Mouse (Mus musculus): Measurements from ENCODE around the gene Gm42791. TPM values are rescaled to one million over a fixed set of nuclear protein-coding genes. Genes with fewer than 3 reads are reported as not detected.

The Gm42791 gene
- polyA plus RNA-seq, 1 experiment from 2014 or later: 1.3 TPM

DNA sequence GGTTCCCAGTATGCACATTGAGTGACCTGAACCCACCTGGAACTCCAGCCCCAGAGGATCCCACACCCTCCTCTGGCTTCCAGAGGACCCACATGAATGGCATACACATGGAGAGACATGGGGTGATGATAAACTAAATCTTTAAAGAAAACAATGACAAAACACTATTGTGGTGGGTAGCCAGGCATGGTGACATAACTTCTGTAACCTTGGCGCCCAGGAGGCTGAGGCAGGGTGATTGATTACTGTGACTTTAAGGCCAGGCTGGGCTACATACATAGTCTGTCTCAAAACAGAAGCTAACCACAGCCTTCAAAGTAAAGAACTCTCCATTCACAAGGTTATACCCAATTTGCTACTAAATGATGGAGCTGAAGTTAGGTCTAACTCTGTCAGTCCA is 30.7 kb downstream of the Gm42791 start:
- no peaks in the 10 kb centered on the region for H3K9me3 ChIP-seq (ENCODE audit: control insufficient read depth, low read length)
- H3K9ac ChIP-seq (ENCODE audit: low read length): no peak overlapping the region
- H3K36me3 ChIP-seq (ENCODE audit: control insufficient read depth, insufficient read depth, low read length): no peaks in the 10 kb centered on the region
- no peak overlapping the region for H3K4me3 ChIP-seq (ENCODE audit: low read length)
- H3K4me2 ChIP-seq (ENCODE audit: low read depth, low read length): no peak overlapping the region
- no peak for ATAC-seq (ENCODE audit: low read depth)
- peaks cover 32% of the 10 kb centered on the region for H3K4me1 ChIP-seq (replicated peaks; ENCODE audit: control insufficient read depth, insufficient read depth, low read length)
- WGBS: 87% methylated on average over 1 of the region's 1 CpGs
- no peaks in the 10 kb centered on the region for H3K27me3 ChIP-seq (ENCODE audit: control insufficient read depth, insufficient read depth, low read depth, low read length)
- peak overlapping the region; percentile 90; the same call in 1 of the 2 replicates for H3K27ac ChIP-seq (ENCODE audit: low read length)

- Histone ChIP-seq H3K9me3 (ENCODE audit: control insufficient read depth, low read length) (no peaks in the 10 kb centered on the region), H3K27me3 (ENCODE audit: control insufficient read depth, insufficient read depth, low read depth, low read length) (no peaks in the 10 kb centered on the region), H3K27ac (ENCODE audit: low read length) (no peak overlapping the region; the same call in 1 of the 2 replicates), H3K4me3 (ENCODE audit: low read length) (no peak overlapping the region), H3K4me2 (ENCODE audit: low read depth, low read length) (no peak overlapping the region), H3K36me3 (ENCODE audit: control insufficient read depth, insufficient read depth, low read length) (no peaks in the 10 kb centered on the region), H3K9ac (ENCODE audit: low read length) (peak overlapping the region; percentile 49), H3K4me1 (replicated peaks; ENCODE audit: control insufficient read depth, insufficient read depth, low read length) (peaks cover 26% of the 10 kb centered on the region)
- 60% methylated on average over 10 of the region's 10 CpGs for WGBS
- ATAC-seq (ENCODE audit: low read depth): no peak
Observed at GRCm38 (mm10) chr5:148960211-148960610, 34.7 kb downstream of the Gm42791 start.

DNA sequence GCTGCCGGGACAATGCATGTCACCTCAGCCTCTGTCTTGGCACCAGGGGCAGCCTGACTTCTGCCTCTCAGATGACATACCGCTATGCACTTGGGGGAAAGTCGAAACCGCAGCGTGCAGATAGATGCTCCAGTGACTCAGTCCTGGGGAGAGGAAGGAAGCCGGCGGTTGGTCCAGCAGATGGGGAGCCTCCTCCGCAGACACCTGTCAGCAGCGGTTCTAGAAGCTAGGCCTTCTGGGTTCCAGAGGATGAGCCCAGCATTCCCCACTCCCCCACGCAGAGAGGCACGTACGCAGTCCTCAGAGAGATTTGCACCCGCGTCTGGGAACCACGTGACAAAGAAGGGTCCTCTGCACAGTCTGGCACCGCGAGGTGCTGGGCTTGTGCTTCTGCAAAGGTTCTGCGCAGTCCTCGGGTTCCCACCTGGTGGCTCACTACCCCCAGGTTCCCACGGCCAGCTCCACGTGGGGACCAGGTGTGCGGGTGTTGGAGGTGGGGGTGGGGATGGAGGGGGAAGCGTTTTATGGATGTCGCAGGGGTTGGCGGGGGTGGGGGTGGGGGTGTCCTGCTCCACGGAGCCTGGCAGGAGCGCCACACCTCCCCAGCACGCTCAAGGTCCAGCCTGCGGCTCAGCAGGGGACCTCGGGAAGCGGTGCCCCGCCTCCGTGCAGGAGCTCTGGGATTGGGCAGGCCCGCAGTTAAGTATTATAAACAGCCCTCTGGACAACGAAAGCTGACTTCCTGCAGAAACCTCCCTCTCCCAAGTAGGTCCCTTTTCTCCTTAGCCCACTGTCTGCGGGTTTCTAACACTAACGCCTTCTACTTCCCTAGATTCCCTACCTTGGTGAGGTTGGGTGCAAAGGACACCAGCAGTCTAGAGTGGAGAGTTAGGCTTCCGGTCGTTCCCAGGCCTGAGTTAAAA is 35.6 kb downstream of the Gm42791 start:
- H3K4me2 ChIP-seq (ENCODE audit: low read depth, low read length): peak overlapping the region; percentile 86
- ATAC-seq (ENCODE audit: low read depth): peak; percentile 89
- peak overlapping the region; percentile 68 for H3K27ac ChIP-seq (ENCODE audit: low read length)
- H3K36me3 ChIP-seq (ENCODE audit: control insufficient read depth, insufficient read depth, low read length): no peaks in the 10 kb centered on the region
- H3K9ac ChIP-seq (ENCODE audit: low read length): peak overlapping the region; percentile 49
- H3K27me3 ChIP-seq (ENCODE audit: control insufficient read depth, insufficient read depth, low read depth, low read length): no peaks in the 10 kb centered on the region
- no peaks in the 10 kb centered on the region for H3K9me3 ChIP-seq (ENCODE audit: control insufficient read depth, low read length)
- H3K4me1 ChIP-seq (replicated peaks; ENCODE audit: control insufficient read depth, insufficient read depth, low read length): peaks cover 23% of the 10 kb centered on the region
- 1% methylated on average over 39 of the region's 39 CpGs for WGBS
- H3K4me3 ChIP-seq (ENCODE audit: low read length): peak overlapping the region; percentile 46

GRCm38 (mm10) chr5:148958355-148958754 is 36.6 kb downstream of the Gm42791 start:
- 42% methylated on average over 9 of the region's 9 CpGs for WGBS
- no peak overlapping the region for H3K4me2 ChIP-seq (ENCODE audit: low read depth, low read length)
- no peaks in the 10 kb centered on the region for H3K9me3 ChIP-seq (ENCODE audit: control insufficient read depth, low read length)
- H3K27me3 ChIP-seq (ENCODE audit: control insufficient read depth, insufficient read depth, low read depth, low read length): no peaks in the 10 kb centered on the region
- H3K36me3 ChIP-seq (ENCODE audit: control insufficient read depth, insufficient read depth, low read length): no peaks in the 10 kb centered on the region
- H3K4me1 ChIP-seq (replicated peaks; ENCODE audit: control insufficient read depth, insufficient read depth, low read length): peaks cover 23% of the 10 kb centered on the region
- ATAC-seq (ENCODE audit: low read depth): no peak
- H3K27ac ChIP-seq (ENCODE audit: low read length): no peak overlapping the region
- no peak overlapping the region for H3K4me3 ChIP-seq (ENCODE audit: low read length)
- no peak overlapping the region for H3K9ac ChIP-seq (ENCODE audit: low read length)

DNA sequence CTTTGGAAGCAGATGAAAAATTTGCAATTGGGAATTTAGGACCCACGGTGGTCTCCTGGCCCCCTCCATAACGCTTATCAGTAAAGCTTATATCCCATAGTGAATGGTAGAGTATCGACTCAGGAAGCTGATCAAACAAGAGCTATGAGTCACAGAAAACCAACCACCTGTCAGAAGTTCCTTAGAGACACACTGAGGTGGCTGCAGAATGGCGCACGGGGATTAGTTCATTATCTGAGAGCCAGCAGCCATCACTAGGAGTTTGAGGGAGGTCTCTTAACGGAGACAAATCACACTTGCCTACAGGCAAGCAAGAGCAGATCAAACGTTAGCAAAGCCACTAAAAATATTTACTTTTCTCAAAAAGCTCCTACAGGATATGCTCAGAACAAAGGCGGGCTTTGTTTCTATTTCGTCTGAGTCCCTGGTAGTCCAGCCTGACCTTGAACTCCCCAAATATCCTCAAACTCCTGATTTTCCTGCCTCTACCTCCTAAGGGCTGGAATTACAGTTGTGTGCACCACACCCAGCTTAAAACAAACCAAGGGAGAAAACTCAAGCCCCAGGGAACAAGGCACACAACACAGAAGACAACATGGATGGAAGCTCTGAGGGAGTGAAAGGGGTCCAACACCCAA is 37.9 kb downstream of the Gm42791 start:
- Histone ChIP-seq H3K9me3 (ENCODE audit: control insufficient read depth, low read length) (0 out of 2 replicates have a peak, but pooled peaks cover 3% of the 10 kb centered on the region), H3K36me3 (ENCODE audit: control insufficient read depth, insufficient read depth, low read length) (no peaks in the 10 kb centered on the region), H3K9ac (ENCODE audit: low read length) (no peak overlapping the region), H3K4me3 (ENCODE audit: low read length) (no peak overlapping the region), H3K27me3 (ENCODE audit: control insufficient read depth, insufficient read depth, low read depth, low read length) (no peaks in the 10 kb centered on the region), H3K4me2 (ENCODE audit: low read depth, low read length) (no peak overlapping the region), H3K4me1 (replicated peaks; ENCODE audit: control insufficient read depth, insufficient read depth, low read length) (peaks cover 26% of the 10 kb centered on the region), H3K27ac (ENCODE audit: low read length) (peak overlapping the region; percentile 58)
- 19% methylated on average over 9 of the region's 9 CpGs for WGBS
- no peak for ATAC-seq (ENCODE audit: low read depth)

- H3K4me3 ChIP-seq (ENCODE audit: low read length): no peak overlapping the region
- no peaks in the 10 kb centered on the region for H3K27me3 ChIP-seq (ENCODE audit: control insufficient read depth, insufficient read depth, low read depth, low read length)
- H3K4me1 ChIP-seq (replicated peaks; ENCODE audit: control insufficient read depth, insufficient read depth, low read length): peaks cover 26% of the 10 kb centered on the region
- H3K9me3 ChIP-seq (ENCODE audit: control insufficient read depth, low read length): 0 out of 2 replicates have a peak, but pooled peaks cover 3% of the 10 kb centered on the region
- no peaks in the 10 kb centered on the region for H3K36me3 ChIP-seq (ENCODE audit: control insufficient read depth, insufficient read depth, low read length)
- no peak overlapping the region for H3K4me2 ChIP-seq (ENCODE audit: low read depth, low read length)
- ATAC-seq (ENCODE audit: low read depth): no peak
- WGBS: 58% methylated on average over 9 of the region's 9 CpGs
- H3K27ac ChIP-seq (ENCODE audit: low read length): peak overlapping the region; percentile 51; the same call in 1 of the 2 replicates
- H3K9ac ChIP-seq (ENCODE audit: low read length): no peak overlapping the region
Observed at GRCm38 (mm10) chr5:148956091-148956490, 38.9 kb downstream of the Gm42791 start.

- ATAC-seq (ENCODE audit: low read depth): no peak
- Histone ChIP-seq H3K4me2 (ENCODE audit: low read depth, low read length) (no peak overlapping the region), H3K9me3 (ENCODE audit: control insufficient read depth, low read length) (0 out of 2 replicates have a peak, but pooled peaks cover 3% of the 10 kb centered on the region), H3K27ac (ENCODE audit: low read length) (no peak overlapping the region), H3K27me3 (ENCODE audit: control insufficient read depth, insufficient read depth, low read depth, low read length) (no peaks in the 10 kb centered on the region), H3K36me3 (ENCODE audit: control insufficient read depth, insufficient read depth, low read length) (no peaks in the 10 kb centered on the region), H3K4me3 (ENCODE audit: low read length) (no peak overlapping the region), H3K4me1 (replicated peaks; ENCODE audit: control insufficient read depth, insufficient read depth, low read length) (peaks cover 26% of the 10 kb centered on the region), H3K9ac (ENCODE audit: low read length) (no peak overlapping the region)
- WGBS: 73% methylated on average over 6 of the region's 6 CpGs
Observed at GRCm38 (mm10) chr5:148955575-148955974, 39.4 kb downstream of the Gm42791 start.

GRCm38 (mm10) chr5:148954314-148955060 is 40.5 kb downstream of the Gm42791 start:
- H3K4me3 ChIP-seq (ENCODE audit: low read length): no peak overlapping the region
- H3K27ac ChIP-seq (ENCODE audit: low read length): no peak overlapping the region
- no peak overlapping the region for H3K4me2 ChIP-seq (ENCODE audit: low read depth, low read length)
- H3K36me3 ChIP-seq (ENCODE audit: control insufficient read depth, insufficient read depth, low read length): no peaks in the 10 kb centered on the region
- 74% methylated on average over 22 of the region's 22 CpGs for WGBS
- H3K27me3 ChIP-seq (ENCODE audit: control insufficient read depth, insufficient read depth, low read depth, low read length): no peaks in the 10 kb centered on the region
- ATAC-seq (ENCODE audit: low read depth): no peak
- H3K9ac ChIP-seq (ENCODE audit: low read length): no peak overlapping the region
- peaks cover 28% of the 10 kb centered on the region for H3K4me1 ChIP-seq (replicated peaks; ENCODE audit: control insufficient read depth, insufficient read depth, low read length)
- 0 out of 2 replicates have a peak, but pooled peaks cover 3% of the 10 kb centered on the region for H3K9me3 ChIP-seq (ENCODE audit: control insufficient read depth, low read length)

Data from lung, embryonic 16.5 days (tissue).